ENCODE assay signal across 12 mouse cellular contexts in genomic region chr13:15602677-15603221, GRCm38 (mm10).
A peak's percentile ranks its signal among the peaks of the same experiment; 100 is the strongest.
DNase-seq lines count a peak whose midpoint lies in the region; ATAC-seq and TF ChIP-seq lines count a peak whose summit lies in the region.
"Had no signal": no experiment of that assay in that cellular context is flagged by ENCODE, and none has a peak within 500 bp of the region (broad histone marks: within the 10 kb centered on the region; RNA-seq: fewer than 3 reads in every experiment).

No protein-coding gene starts in this region.

- no peaks in the 10 kb centered on the region for H3K9me3 ChIP-seq in hindbrain, embryonic 15.5 days
- H3K9me3 ChIP-seq: G1E had no signal

- WGBS in hindbrain, embryonic 15.5 days: 4% methylated on average over 4 of the region's 4 CpGs

- no peaks in the 10 kb centered on the region for H3K36me3 ChIP-seq in hindbrain, embryonic 15.5 days
- H3K36me3 ChIP-seq: G1E had no signal

- DNase-seq in brain, embryonic 14.5 days (ENCODE audit: low read depth): peak; percentile 75
- DNase-seq in embryo, embryonic 9.5 days (ENCODE audit: extremely low spot score): peak; percentile 44
- DNase-seq in mesoderm, embryonic 11.5 days (ENCODE audit: low read depth, low spot score): peak; percentile 40
- DNase-seq in adrenal gland, postnatal 10 days: no peak
- DNase-seq in layer of hippocampus, adult 9-11 months: no peak
- no peak for DNase-seq in thymus, adult 18-20 months
- DNase-seq: kidney, postnatal 36 days; thymus, postnatal 14 days had no signal

- no peak; the same call in 1 of the 2 replicates for TF ChIP-seq CTCF in brain, embryonic 14.5 days (IDR thresholded peaks at IDR 0.05; ENCODE audit: borderline replicate concordance, extremely low read depth, insufficient read depth, insufficient read length)

- H3K4me1 ChIP-seq in hindbrain, embryonic 15.5 days (replicated peaks): peaks cover 9% of the 10 kb centered on the region

- no peak for TF ChIP-seq POLR2A in brain, embryonic 14.5 days (IDR thresholded peaks at IDR 0.05; ENCODE audit: borderline replicate concordance, extremely low read depth, insufficient read depth, insufficient read length, poor library complexity, severe bottlenecking)

- H3K4me3 ChIP-seq in hindbrain, embryonic 15.5 days: no peak overlapping the region

- H3K4me2 ChIP-seq in hindbrain, embryonic 15.5 days: no peak overlapping the region
- H3K4me2 ChIP-seq: heart, embryonic 11.5 days had no signal

- H3K27me3 ChIP-seq in hindbrain, embryonic 15.5 days: no peaks in the 10 kb centered on the region

- 0 out of 2 replicates have a peak, but pooled peaks have one; percentile 47 for ATAC-seq in hindbrain, embryonic 15.5 days (ENCODE audit: low FRiP score, low read depth)

- no peak overlapping the region; the same call in 1 of the 2 replicates for H3K27ac ChIP-seq in hindbrain, embryonic 15.5 days (replicated peaks)
- H3K27ac ChIP-seq: liver, embryonic 14.5 days had no signal

- H3K9ac ChIP-seq in hindbrain, embryonic 15.5 days: no peak overlapping the region
- H3K9ac ChIP-seq: liver, embryonic 14.5 days had no signal

Comparison
In these comparisons a context has a peak if more than half of its experiments do, and no peak if none do; other contexts are left out.
1. DNase-seq: peak in brain, embryonic 14.5 days (single experiment), embryo, embryonic 9.5 days (single experiment) and mesoderm, embryonic 11.5 days (single experiment); none in adrenal gland, postnatal 10 days (single experiment), layer of hippocampus, adult 9-11 months (single experiment) and thymus, adult 18-20 months (0 of 2).